Mouse (Mus musculus): ENCODE measurements around the gene Tbx1.

GRCm38 (mm10) chr16:18623751-18624540 is 33.5 kb upstream of the Tbx1 start:
- TF ChIP-seq CTCF (IDR thresholded peaks at IDR 0.05) = no peak
- no peak for TF ChIP-seq EP300 (IDR thresholded peaks at IDR 0.05)

Measured in lung, postnatal 0 days (tissue).